Mouse (Mus musculus) bone marrow, adult 2 months (tissue): ENCODE data around the gene Suv39h2.
A peak's percentile ranks its signal among the peaks of the same experiment; 100 is the strongest.

Experiments used
- CTCF ChIP-seq: fragments of 200-500 bp; IDR thresholded peaks from 2 replicates; pipeline ENCODE4 v1.5.1; 2011; ENCODE audit warnings: low read length, control low read depth; ENCODE audit not compliant: control insufficient read depth, insufficient read depth
- POLR2A ChIP-seq: fragments of 200-500 bp; IDR thresholded peaks from 2 replicates; pipeline ENCODE4 v1.6.1; 2011; ENCODE audit warnings: low read depth, mild to moderate bottlenecking, control low read depth, low read length, borderline replicate concordance; ENCODE audit not compliant: control insufficient read depth

- no peak for TF ChIP-seq CTCF
- TF ChIP-seq POLR2A = peak; percentile 18; the same call in 1 of the 2 replicates
These were observed 55.9 kb downstream of the Suv39h2 start for GRCm38 (mm10) chr2:3418883-3419431.
